Mouse (Mus musculus) urinary bladder, adult 2 months (tissue): ENCODE data around the gene Polr1d. TPM values are rescaled to one million over a fixed set of nuclear protein-coding genes. Genes with fewer than 3 reads are reported as not detected.

Experiments
- DNase-seq: peaks from one replicate; pipeline ENCODE4 v3.0.0; 2022; ENCODE audit warnings: low spot score
- polyA plus RNA-seq: library from polyadenylated mRNA; depleted of rRNA; stranded (reverse); fragments of >200 nt; gene quantifications from 2 replicates; pipeline ENCODE4 v1.2.3, GENCODE M21; 2012; rRNA removed

Gene Polr1d
- polyA plus RNA-seq, result 116 and 126 TPM in 2 replicates

DNA sequence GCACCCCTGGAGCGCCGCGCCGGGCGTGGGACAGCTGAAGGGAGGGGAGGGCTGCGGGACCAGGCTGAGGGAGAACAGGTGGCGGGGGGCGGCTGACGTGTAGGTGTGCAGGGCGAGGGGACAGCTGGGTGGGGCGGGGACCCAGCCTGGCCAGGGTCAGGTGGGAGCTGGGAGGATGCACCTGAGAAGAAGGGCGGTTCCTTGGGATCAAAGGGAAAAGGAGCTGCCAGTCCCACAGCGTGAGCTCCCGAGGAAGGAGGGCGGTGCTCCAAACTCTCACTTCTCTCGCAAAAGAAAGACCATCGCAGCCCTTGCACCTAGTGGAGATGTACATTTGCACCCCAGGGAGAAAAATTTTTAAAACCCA lies at the start of gene Polr1d:
TSS of gene Polr1d (plus strand) at position 252 of the 367 bp plus-strand sequence.
- DNase-seq, result no peak

DNA sequence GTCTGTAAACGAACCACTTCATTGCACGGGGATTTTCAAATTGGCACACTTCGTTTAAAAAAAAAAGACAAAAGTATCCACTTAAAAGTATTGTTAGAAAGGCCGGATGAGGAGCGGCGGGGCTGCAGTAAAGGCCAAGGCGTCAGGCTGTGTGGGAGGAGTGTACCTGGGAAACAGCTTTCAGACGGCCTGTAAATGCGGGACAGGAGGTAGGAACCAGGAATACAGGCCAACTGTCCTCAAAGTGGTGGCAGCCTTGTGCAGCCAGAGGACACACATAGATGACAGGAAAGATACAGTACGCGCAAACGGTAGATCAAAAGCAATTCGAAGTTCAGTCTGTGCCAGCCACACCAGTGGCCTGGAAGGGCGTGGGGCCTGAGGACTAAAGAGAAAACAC lies 45.6 kb upstream of the Polr1d start:
- DNase-seq, result no peak

DNA sequence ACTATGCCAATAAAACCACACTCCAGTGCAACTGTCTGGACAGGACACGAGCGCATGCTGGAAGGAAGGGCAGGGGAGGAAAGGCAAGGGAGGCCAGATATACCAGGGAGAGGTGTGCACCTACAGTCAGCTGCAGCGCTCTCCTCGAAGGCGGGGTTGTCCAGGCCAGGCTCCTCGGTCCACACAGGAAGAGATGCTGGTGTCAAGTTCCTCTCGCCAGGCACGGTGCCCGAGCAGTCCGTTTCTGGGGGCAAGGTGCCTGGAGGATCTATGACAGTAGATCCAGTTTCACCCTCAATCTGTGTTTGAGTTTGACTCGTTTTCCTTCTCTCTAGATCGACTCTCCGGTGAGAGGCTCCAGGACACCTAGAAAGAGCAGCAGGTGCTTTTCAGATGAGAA lies 43.7 kb upstream of the Polr1d start:
- DNase-seq, result no peak

DNA sequence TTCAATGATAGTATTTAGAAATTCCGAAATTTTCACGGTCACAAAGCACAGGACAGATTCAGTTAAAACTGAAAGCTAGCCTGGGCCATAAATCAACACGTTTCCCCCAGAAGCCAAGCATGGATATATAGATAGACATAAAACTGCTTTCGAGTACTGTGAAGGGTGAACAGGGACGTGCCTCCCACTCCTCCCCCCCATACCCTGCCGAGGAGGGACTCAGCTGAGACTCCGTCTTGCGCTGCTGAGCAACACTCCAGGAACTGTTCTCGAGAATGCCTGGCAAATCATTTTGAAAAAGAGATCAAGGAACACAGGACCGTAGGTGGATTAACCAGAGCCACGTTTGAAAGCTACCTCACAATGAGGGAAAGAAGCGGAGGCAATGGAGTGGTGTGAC lies 42.6 kb upstream of the Polr1d start:
- DNase-seq, result no peak

DNA sequence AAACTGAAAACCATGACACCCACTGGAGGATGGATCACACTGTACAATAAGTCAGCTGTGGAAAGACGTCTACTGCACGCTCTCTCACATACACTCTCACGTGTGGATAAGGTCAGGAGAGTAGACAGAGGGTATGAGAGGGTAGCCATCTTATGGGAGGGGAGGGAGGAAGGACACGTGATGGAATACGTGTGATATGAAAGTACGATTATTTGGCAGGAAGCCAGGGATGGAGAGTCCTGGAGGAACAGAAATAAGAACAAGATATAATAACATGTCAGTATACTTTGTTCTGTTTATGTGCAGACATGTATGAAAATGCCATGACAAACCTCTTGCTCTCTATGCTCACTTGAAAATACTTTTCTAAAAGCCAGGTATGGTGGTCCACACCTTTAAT lies 41.5 kb upstream of the Polr1d start:
- no peak for DNase-seq

DNA sequence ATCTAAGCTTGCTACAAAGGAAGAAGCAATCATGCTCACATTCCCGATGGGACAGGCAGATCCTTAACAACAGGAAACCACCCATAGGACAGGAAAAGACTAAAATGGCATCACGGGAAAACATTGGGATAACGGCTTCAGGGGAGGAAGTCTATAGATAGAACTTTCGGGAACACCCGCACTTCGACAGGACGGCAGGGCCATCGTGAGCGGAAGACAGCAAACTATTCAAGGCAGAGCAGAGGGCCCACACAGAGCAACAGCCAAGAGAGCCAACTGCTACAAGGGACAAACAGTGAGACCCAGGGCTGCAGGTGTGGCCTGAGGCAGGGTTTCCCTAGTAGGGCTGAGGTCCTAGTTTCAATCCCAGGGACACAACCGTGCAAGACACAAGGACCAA lies 40.8 kb upstream of the Polr1d start:
- no peak for DNase-seq

DNA sequence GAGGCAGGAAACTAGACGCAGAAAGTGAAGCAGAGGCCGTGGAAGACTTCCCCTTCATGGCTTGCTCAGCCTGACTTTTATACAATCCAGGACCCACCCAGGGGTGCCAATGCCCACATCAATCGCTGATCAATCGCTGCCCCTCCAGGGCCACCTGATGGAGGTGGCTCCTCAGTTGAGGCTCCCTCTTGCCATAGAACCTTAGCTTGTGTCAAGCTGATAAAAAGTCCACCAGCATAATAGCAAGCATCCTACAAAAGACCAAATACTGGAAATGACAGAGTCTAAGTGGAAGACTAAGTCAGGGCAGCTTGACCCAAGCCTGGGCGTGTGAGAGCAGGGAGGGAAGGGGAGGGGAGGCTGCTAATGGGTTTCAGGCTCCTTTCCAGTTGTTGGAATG lies 40.2 kb upstream of the Polr1d start:
- DNase-seq, result no peak

DNA sequence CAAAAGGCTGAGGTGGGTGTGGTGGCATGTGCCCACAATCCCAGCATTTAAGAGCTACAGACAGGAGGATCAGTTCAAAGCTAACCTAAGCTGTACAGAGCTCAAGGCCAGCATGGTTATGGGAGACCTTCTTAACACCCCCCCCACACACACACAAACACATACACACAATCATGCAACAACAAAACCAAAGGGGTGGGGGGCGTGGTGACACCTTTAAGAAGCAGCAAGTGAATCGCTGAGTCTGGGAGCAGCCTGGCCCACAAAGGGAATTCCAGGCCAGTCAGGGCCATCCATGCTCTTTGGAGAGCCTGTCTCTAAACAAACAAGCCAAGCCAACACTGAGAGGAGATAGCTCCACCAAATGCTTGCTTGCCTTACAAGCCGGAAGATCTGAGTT lies 39.2 kb upstream of the Polr1d start:
- DNase-seq, result no peak

DNA sequence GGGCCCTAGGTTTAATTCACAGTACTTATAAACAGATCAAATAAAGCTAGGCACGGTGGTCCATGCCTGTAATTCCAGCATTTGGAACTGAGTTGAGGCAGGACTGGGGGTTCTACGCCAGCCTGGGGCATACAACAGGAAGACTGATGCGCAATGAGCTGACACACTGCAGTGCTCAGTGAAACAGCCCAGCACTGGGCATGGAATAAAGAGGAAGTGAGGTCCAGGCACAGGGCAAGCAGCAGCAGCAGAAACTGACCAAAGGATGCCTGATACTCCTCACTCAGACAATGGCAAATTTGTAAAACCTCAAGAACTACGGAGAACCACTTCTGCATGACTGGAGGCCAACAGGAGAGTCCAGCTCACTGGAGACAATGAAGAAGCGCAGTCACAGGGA lies 37.5 kb upstream of the Polr1d start:
- DNase-seq, result no peak

DNA sequence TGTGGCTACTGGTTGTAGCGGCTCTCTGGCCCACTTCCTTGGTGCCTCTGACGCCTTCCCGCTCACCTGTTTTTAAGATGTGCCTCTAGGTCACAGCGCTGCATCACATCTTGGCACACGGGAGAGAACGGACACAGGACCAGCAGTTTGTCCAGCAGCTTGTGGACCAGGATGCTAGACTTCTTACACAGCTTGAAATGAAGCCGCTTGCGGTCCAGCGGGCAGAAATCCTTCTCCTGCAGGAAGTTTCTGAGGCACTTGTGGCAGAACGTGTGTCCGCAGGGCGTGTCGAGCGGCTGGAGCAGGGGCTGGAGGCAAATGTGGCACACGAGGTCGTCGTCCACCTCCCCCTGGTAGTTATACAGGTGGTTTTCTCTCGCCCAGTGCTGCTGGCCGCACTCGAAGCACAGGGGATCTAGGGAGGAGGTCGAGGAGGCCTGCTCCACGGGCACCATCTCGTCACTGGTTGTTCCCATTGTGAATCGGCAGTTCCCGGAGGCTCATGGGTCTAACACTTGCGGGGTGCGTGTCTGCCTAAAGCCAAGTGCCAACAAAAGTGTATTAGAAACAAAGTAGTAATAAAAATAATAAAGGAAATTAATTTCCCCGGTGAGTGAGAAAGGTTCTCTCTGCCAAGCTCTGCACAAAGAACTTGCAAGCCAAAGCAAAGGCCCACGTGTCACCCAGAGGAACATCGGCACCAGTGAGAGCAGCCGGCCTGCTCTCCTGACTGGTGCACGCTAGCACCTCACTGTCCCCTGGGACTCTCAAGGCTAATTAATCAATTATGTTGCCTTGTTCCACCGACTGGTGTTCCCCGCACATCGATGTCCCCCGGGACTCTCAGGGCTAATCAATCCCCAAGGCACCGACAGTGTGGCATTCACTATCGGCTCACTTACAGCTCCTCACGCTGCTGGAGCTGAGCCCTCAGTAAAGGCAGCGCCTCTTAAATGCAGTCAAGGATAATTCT lies 34.6 kb upstream of the Polr1d start:
- no peak for DNase-seq

DNA sequence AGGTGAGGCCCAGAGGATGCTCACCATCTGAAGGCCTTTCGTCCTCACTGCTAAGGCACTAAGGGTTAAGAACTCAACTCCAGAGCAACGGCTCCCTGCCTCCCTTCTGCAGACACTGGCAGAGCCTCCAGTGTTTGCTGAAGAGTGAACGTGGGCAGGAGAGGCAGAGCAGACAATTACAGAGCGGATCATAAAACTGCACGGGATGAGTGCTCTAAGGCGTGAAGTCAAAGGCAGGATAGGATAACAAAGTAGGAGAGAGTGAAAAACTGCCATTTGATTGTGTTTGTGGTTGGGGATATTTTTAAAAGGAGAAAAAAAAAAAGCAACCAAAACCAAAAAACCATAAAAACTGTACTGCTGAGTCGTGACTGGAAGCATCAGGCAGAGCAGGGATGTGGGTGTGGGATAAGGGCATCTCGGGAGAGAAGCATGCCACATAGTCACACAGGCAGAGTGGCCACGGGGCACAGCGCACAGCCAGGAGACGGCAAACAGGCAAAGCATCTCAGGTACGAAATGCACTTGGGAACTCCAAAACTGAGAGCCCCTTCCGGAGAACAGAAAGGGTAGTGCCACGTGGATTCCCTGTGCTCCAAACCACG lies 33.5 kb upstream of the Polr1d start:
- no peak for DNase-seq

DNA sequence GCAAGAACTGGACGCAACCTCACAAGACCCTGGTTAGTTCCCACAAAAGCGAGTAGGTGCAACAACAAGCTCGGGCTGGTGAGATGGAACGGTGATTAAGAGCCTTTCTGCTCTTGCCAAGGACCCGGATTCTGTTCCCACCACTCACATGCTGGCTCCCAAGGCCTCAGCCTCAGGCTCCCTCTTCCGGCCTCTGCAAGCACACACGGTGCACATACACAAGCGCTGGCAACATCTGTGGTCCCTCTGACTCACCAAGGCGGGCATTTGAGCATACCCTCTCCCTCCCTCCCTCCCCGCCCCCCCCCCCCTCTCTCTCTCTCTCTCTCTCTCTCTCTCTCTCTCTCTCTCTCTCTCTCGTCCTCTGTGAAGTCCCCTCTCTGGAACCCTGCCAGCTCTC lies 31.5 kb upstream of the Polr1d start:
- DNase-seq, result no peak

DNA sequence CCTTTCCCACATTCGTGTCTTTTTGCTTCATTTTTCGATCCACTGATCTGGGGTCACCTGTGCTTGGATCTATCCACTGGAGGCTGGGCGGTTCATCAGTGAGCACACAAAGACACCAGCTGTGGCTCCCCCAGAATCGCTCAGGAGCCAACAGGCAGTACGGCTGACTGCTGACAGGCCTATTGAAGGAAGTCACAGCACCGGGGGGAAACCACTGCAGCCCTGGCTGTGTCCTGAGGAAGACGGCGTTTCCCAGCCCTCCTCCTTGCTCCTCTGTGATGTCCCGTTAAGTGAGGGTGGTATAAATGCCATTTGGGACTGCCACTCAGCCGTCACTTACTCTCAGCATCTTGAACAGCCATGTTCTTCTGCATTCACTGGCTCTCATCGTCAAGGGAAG lies 30.9 kb upstream of the Polr1d start:
- no peak for DNase-seq

DNA sequence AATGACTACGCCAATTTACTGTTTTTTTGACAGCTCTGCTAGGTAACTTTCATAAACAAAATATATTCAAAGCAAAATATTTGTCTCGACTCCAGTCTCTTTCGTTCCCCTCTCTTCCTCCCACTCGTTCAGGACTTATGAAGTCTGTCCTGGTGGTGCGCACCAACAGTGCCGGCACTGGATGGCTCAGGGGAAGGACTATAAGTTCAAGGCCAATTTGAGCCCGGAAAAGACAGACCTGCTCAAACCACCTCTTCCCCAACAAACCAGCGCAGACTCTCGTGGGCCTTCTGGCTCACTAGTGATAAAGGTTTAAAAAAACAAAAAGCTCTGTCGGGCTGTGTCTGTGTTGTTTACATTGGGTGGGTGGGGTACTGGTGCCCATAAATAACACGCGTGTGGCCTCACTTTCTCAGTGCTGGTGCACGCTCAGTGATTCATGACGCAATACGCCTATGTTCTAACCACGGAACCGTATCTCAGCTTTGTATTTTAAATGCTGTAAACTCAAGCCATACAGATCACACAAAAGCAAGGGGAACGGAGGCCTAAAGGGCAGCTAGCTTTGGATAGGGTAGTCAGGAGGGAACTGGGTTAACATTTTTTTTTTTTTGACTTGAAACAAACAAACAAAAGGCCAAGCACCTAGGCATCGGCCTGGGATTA lies 27.2 kb upstream of the Polr1d start:
- no peak for DNase-seq

DNA sequence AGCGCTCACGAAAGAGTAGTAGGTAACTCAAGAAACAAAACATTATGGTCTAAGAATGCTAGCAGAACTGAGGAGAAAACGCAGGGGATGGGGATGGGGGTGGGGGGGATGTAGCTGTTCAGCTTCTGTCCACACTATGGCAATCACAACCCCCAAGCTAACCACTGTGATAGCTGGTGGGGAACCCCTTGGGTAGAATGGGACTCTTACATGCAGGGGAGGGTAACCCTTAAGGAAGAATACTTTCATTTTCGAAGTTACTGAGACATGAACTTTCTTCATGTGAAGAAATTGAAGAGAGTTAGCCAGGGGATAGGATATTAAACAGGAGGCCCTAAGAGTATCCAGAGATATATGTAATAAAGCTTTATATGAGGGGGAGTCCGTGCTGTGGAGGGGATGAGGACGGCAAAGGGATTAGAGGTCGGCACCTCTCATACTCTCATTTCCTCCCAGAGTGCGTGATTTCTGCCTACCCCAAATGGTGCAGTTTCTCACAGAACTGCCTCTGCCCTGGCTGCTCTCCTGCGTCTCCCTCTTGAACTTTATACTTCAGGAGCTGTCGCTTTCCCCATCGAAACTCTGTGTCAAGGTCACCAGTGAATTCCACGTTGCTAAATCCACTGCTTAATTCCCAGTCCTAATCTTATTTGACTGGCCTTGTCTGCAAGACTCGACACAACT lies 25.9 kb upstream of the Polr1d start:
- no peak for DNase-seq

DNA sequence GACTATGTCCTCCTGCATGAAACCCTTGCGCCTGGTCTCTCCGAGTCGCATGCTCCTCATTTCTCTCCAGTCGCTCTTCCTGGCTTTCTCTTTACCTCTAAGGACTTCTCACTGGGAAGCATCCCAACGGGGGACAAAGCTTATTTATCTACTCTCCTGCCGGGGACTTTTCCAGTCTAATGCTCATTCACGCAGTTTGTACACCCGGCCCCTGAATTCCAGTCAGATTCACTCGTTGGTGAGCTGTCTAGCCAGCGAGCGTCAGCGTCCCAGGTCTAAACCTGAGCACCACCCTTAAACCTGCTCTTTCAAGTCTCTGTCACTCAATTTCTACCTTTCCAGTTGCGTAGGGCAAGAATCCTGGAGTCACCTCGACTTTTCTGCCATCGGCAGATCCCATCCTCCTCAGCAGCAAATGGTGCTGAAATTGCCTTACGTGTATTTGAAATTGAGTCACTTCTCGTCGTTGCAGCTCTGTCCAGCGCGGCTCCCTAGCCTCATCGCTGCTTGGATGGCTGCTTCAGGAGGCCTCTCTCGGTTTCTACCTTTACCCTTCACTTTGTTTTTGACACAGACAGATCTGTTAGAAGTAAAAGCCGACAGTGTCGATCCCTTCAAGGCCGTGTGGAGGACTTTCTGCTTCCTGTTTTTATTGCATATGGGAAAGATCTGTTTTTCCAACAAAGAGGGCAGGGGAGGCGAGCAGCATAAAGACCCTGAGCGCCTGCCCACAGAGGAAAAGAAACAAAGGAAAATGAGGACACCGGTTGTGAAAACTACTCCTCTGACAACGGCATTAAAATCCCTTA lies 25.1 kb upstream of the Polr1d start:
- no peak for DNase-seq

DNA sequence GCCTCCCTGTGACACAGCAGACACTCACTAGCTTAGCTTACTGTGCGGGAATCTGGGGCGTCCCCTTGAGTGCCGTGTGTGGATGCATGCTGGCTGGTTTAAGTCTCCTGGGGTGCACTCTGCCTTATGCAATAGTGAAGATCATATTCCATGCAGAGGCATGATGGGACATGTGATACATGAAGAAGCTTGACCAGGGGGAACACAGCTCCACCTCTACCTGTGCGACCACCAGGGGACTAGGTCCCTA lies 24.6 kb upstream of the Polr1d start:
- no peak for DNase-seq

DNA sequence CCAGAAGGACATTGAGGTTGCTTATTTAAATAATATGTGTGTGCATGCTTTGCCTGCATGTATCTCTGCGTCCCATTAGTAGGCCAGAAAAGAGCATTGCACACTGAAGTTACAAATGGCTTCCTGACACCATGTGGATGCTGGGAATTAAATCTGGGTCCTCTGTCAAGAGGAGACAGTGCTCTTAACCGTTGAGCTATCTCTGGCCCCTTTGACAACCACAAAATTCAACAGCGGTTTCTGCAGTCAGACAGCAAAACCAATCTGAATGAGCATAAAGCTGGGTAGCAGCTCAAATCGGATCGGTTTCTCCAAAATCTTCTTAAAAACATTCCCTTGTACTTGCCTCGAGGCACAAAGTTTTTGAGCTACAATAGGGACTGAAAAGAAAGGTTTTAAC lies 23.8 kb upstream of the Polr1d start:
- no peak for DNase-seq

DNA sequence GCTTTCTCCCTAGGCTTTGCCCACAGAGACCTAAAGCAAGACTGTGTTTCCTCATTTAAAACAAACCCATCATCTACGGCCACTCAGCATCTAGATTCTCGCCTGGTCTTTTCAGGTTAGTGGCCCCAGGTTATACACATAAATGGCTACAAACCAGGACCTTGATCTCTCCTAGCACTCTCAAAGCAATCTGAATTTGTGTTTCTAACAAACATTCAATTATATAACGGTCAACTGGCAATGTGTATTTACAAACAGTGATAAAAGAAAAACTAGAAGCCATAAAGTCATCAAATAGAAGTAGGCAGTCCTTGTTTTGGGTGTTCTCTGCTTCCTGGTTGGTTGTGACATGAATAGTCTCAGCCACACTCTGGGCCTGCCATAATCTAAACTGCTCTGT lies 23.4 kb upstream of the Polr1d start:
- no peak for DNase-seq

DNA sequence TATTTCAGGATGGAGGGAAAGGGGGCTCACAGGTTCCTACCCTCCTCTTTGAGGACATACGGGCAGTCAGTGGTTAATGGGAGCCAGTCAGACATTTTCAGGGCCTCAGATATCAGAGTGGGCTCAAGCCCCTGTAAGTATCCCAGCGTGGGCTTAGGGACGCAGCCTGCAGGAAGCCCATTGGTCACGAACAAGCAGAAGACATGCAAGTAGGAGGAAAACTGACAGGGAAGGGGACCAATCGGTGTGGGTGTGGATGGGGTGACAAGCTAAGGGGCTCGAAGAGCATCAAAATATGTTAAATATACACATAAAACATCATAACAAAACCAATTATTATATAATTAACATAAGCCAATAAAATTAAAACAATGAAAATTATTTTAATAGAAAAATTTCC lies 22.5 kb upstream of the Polr1d start:
- DNase-seq, result no peak

DNA sequence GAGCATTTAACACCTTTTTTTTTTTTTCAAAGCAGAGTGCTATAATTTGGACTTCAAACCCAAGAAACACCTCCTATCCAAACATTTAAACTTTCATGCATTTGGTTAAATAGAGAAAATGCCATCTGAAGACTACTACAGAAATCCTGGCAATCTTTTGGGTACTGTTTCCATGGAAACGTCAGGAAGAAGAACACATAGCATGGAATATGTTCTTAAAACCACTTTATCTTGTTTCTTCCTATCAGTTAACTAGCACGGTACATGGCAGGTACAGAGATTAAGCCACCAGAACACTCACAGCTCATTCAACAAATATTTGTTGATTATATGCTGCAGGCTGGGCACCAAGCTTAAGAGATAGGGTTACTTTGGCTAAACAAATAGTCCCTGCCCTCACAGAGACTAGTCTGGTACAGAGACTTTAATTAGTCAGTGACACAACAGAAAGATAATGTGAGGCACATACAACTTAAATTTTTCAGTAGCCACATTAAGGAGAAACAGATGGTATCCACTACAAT lies 22.0 kb upstream of the Polr1d start:
- no peak for DNase-seq
